Mouse (Mus musculus): Measurements from ENCODE around the gene Dnah7c.
"Not testable (repeated sequence)": the region's sequence is repeated elsewhere in the genome, so short reads cannot be mapped to it uniquely, and the experiment has no call there.

The Dnah7c gene

DNA sequence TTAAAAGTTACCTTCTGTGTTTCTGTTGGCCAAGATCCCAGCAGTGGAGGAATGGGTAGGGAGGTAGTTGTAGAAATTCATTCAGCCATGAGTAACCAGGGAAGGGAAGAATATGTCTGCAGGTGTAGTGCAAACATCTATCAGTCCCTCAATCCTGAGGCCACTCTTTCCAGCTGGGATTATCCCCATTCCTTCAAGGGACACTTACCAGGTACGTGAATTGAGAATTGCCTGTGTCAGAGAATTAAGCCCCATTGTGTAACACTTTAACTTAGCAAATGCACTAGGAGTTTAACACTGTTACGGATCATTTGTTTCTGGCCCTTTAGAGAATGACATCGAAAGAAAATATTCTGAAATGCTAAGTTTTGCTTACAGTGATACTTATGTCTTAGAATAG, 304.3 kb downstream of the Dnah7c start:
- DNase-seq (ENCODE audit: low read depth, low spot score) = not testable (repeated sequence)

GRCm38 (mm10) chr1:46733405-46734106, 308.2 kb downstream of the Dnah7c start:
- DNase-seq (ENCODE audit: low read depth, low spot score) = not testable (repeated sequence)

DNA sequence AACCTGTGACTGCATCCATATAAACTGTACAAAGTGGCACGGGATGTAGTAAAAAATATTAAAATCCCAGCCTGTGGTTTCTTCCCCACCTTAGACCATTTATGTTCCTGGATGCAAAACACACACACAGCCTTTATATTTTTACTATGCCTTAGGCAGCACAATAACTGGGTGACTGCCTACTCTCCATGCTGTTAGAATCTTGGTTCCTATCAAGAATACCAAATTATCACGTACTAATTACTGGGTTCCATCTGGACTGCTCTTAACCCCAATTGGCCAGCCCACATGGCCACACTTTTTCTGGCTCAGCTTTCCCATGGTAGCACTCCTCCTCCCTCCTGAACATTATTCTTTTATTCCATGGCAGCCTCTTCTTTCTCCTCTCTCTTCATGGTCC, 309.1 kb downstream of the Dnah7c start:
- DNase-seq (ENCODE audit: low read depth, low spot score) = not testable (repeated sequence)

GRCm38 (mm10) chr1:46764600-46764999, 339.2 kb downstream of the Dnah7c start:
- DNase-seq (ENCODE audit: low read depth, low spot score) = not testable (repeated sequence)

- DNase-seq (ENCODE audit: low read depth, low spot score) = peak; percentile 40
Measured at GRCm38 (mm10) chr1:46769318-46769717, 343.9 kb downstream of the Dnah7c start.

GRCm38 (mm10) chr1:46770077-46770695, 344.8 kb downstream of the Dnah7c start:
- DNase-seq (ENCODE audit: low read depth, low spot score) = not testable (repeated sequence)

- DNase-seq (ENCODE audit: low read depth, low spot score) = not testable (repeated sequence)
Measured at GRCm38 (mm10) chr1:46782227-46782626, 356.8 kb downstream of the Dnah7c start.

- no peak for DNase-seq (ENCODE audit: low read depth, low spot score)
Measured at GRCm38 (mm10) chr1:46805074-46805473, 379.7 kb downstream of the Dnah7c start.

- DNase-seq (ENCODE audit: low read depth, low spot score) = not testable (repeated sequence)
Measured at GRCm38 (mm10) chr1:46808630-46809029, 383.2 kb downstream of the Dnah7c start.

- no peak for DNase-seq (ENCODE audit: low read depth, low spot score)
Measured at GRCm38 (mm10) chr1:46817934-46818333, 392.5 kb downstream of the Dnah7c start.

- DNase-seq (ENCODE audit: low read depth, low spot score) = no peak
Measured at GRCm38 (mm10) chr1:46822256-46822972, 397.0 kb downstream of the Dnah7c start.

DNA sequence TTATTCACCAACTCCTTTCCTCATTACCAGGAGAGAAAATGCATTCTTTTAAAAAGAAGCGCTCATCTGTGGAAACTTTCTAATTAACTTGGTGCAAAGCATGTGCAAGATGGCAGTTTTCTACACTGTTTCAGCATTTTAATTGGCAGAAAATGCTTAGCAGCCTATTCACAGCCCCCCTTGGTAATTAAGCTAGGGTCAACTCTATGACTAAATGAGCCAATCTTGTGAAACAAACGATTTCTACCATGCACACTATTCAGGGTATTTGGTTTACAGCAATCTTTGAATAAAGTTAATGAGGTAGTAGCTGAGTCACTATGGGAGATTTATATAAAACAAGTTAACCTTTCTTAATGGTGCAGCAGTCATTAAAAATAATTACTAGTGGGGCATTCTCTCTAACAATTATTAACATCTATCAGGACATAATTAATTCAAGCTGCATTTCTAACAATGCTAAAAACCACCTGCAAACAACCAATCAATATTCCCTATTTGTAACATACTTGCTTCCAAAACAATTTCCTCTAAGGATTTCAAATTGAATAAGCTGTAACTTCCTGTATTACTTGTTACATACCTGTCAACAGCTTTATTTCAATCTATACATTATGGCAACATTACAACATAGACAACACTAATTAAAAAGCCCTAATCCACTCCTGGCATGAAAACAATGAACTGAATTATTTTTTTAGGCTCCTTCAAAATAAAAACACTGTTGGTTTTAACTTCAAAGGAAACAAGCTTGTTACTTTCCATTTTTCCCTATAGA, 404.9 kb downstream of the Dnah7c start:
- no peak for DNase-seq (ENCODE audit: low read depth, low spot score)

GRCm38 (mm10) chr1:46831927-46832326, 406.5 kb downstream of the Dnah7c start:
- DNase-seq (ENCODE audit: low read depth, low spot score) = no peak

DNA sequence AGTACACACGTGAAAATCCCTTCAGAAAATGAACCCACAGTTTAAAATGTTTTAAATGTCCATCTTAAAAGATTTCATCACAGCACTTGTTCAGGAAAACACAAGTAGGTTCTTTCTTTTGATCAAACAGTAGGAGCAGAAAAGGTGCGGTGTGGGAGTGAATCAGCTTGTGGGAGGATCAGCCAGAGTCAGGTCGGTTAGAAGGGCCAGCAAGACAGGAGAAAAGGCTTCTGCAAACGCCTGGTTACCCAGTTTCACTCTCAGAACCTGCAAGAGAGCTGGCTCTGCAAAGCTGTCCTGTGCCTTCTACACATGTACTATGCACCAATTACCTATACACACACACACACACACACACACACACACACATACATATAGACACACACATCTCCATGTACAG, 418.0 kb downstream of the Dnah7c start:
- DNase-seq (ENCODE audit: low read depth, low spot score) = no peak

- no peak for DNase-seq (ENCODE audit: low read depth, low spot score)
Measured at GRCm38 (mm10) chr1:46844281-46844680, 418.9 kb downstream of the Dnah7c start.

DNA sequence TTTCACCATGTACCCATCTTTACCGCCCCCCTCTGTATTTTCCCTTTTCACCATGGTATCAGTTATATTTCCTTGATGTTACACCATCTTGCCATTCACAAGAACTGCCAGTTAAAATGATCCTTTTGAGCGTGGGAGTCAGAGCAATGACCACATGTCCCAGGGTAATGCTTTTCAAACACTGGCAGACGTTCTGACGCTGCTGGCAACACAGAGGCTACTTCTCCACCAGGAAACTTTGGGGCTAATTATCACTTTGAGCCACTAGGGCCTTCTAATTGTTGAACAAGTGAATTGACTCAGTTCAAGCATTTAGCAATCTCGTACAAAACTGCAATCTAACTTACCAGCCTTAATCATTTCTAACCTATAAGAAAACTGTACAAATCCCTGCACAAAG, 419.8 kb downstream of the Dnah7c start:
- no peak for DNase-seq (ENCODE audit: low read depth, low spot score)

DNA sequence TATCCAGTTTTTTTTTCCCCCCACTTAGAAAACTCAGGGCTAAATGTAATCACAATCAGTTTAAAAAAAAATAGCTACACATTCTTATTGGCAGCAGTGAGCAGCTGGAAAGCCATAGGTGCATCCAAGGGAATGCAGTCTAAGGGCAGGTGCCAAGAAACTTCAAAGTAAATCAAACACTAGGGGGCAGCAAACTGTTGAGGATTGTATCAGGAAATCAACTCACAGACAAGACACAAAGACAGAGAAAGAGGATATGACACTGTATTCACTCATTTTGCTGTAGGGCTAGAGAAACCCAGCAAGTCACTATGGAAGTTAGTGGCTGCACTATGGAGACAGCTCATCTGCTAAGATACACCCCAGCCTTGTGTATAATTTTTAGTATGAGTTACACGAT, 424.4 kb downstream of the Dnah7c start:
- DNase-seq (ENCODE audit: low read depth, low spot score) = peak; percentile 92

DNA sequence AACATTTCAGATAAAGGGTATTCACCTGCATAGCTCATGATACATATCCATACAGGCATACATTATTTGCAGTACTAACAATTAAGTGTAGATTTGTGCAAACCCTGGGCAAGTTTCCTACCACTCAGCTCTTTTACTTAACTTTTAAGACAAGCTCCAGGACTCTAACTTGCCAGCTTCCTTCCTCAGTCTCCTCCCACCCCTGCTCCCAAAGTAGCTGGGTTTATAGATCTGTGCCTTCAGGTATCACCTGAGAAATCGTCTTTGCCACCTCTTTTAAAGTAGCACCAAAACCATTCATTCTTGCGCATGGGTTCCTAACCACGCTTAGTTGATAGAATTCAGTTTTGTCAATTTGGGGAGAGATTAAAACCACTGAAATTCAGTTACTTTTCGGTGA, 426.2 kb downstream of the Dnah7c start:
- DNase-seq (ENCODE audit: low read depth, low spot score) = no peak

GRCm38 (mm10) chr1:46852216-46852599, 426.8 kb downstream of the Dnah7c start:
- DNase-seq (ENCODE audit: low read depth, low spot score) = no peak

DNA sequence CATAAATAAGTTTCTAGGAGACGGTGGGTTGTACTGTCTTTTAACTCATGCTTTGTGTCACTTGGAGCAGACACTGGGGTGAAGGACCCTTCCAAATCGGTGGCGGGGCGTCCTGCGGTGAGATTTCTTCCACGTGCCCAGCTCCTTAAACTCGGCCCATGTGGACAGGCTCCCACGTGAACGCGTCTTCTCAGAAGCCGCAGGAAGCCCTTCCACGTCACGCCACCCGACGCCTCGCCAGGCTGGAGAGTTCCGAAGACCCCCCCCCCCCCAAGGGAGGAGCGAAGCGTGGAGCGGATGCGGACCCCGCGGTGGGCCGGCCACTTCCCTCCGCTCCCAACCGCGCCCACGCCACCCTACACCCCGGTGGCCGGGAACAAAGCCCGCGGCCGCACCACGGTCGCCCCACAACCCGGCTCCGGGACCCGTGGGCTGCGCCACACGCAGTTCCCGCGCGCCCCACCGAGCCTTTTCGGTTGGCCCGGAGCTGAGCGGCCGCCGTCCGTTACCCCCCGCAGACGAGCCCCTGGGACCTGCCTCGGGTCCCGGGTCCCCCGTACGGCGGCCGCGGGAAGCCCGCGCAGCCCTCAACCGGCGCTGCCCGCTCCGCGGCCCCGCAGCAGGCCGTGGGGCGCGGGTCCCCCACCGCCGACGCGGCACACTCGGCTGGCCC, 427.3 kb downstream of the Dnah7c start:
- peak; percentile 88 for DNase-seq (ENCODE audit: low read depth, low spot score)

DNA sequence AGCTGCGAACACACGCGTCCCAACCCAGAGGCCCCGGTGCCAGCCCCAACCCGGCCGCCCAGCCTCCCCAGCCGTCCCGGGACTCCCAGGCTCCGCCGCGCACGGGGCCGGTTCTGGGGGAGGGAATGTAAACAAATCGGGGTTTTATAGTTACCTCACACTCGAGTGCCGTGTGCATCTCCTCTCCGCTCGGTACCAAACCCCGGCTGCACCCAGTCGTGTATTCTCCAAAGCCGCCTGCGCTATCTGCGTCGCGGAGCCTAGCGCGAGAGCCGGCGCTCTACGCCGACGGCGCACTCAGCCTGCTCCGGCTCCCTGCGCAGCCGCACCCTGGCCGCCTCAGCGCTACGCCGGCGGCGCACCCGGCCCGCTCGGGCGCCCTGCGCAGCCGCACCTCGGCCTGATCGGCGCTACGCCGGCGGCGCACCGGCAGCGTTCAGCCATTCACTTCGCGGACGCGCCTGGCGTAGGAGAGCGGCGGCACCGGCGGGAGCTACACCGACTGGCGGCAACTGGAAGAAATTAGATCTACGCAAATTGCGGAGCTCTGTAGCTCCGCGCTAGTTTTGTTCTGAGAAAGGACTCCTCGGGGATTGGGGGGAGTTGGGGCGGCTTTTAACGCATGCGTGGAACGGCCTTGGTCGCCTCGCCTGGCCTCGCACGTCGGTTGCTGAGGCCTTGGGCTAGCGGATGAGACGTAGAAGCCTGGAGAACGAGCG, 428.1 kb downstream of the Dnah7c start:
- DNase-seq (ENCODE audit: low read depth, low spot score) = peak; percentile 95

Data from ES-CJ7 (cell line).